8 mouse cellular contexts compared by ENCODE assay signal in genomic region chr16:16896015-16896381, GRCm38 (mm10). TPM values are rescaled to one million over a fixed set of nuclear protein-coding genes. Genes with fewer than 3 reads are reported as not detected.
A peak's percentile ranks its signal among the peaks of the same experiment; 100 is the strongest.
DNase-seq lines count a peak whose midpoint lies in the region; ATAC-seq and TF ChIP-seq lines count a peak whose summit lies in the region.

No protein-coding gene starts in this region.

- peak; percentile 4; the same call in 1 of the 2 replicates for ATAC-seq in heart, embryonic 12.5 days (ENCODE audit: insufficient number of reproducible peaks, low FRiP score)
- no peak; the same call in 1 of the 2 replicates for ATAC-seq in hindbrain, embryonic 11.5 days (ENCODE audit: low FRiP score)
- no peak for ATAC-seq in midbrain, embryonic 11.5 days (ENCODE audit: low FRiP score)

- H3K27ac ChIP-seq in heart, embryonic 12.5 days (ENCODE audit: poor library complexity, severe bottlenecking): no peak overlapping the region
- H3K27ac ChIP-seq in ES-E14 (ENCODE audit: insufficient read depth, low read depth, low read length, poor library complexity, severe bottlenecking): peak overlapping the region; percentile 31; the same call in 1 of the 2 replicates
- H3K27ac ChIP-seq in hindbrain, embryonic 11.5 days (ENCODE audit: low read depth, low read length): 0 out of 2 replicates have a peak overlapping the region, but pooled peaks have one; percentile 27
- H3K27ac ChIP-seq in midbrain, embryonic 11.5 days (ENCODE audit: low read depth, low read length): no peak overlapping the region

- H3K9me3 ChIP-seq in heart, embryonic 12.5 days (replicated peaks): no peaks in the 10 kb centered on the region
- no peaks in the 10 kb centered on the region for H3K9me3 ChIP-seq in ES-E14 (ENCODE audit: control insufficient read depth, insufficient read depth, low read depth, low read length)
- no peaks in the 10 kb centered on the region for H3K9me3 ChIP-seq in hindbrain, embryonic 11.5 days (ENCODE audit: control insufficient read depth, low read length)
- H3K9me3 ChIP-seq in midbrain, embryonic 11.5 days (ENCODE audit: control insufficient read depth, low read length): no peaks in the 10 kb centered on the region

- H3K9ac ChIP-seq in heart, embryonic 12.5 days: no peak overlapping the region
- H3K9ac ChIP-seq in ES-E14 (ENCODE audit: insufficient read depth, low read depth, low read length, poor library complexity, severe bottlenecking): no peak overlapping the region
- H3K9ac ChIP-seq in hindbrain, embryonic 11.5 days (ENCODE audit: low read depth, low read length): no peak overlapping the region
- H3K9ac ChIP-seq in midbrain, embryonic 11.5 days (ENCODE audit: low read length): peak overlapping the region; percentile 75; the same call in 1 of the 2 replicates

- intact Hi-C loops in heart, postnatal 14 days (cut with DNase I): loop anchor here (1.0 kb wide), 1 partner anchor 16 kb away; no protein-coding TSS in a partner anchor

- peaks cover 9% of the 10 kb centered on the region for H3K4me1 ChIP-seq in heart, embryonic 12.5 days (replicated peaks)
- peaks cover 0 to 8% of the 10 kb centered on the region in 2 experiments; a peak in 2 of 4 replicates for H3K4me1 ChIP-seq in ES-E14 (ENCODE audit: control insufficient read depth in 2 of 2, insufficient read depth in 2 of 2, low read length in 2 of 2, poor library complexity in 1 of 2)
- H3K4me1 ChIP-seq in hindbrain, embryonic 11.5 days (replicated peaks; ENCODE audit: control insufficient read depth, insufficient read depth, low read length): no peaks in the 10 kb centered on the region
- H3K4me1 ChIP-seq in midbrain, embryonic 11.5 days (ENCODE audit: control insufficient read depth, insufficient read depth, low read length): peaks cover 10% of the 10 kb centered on the region

- no peak for DNase-seq in heart, postnatal 14 days
- no peak for DNase-seq in ES-E14 (ENCODE audit: low read depth, low spot score)
- DNase-seq in hindbrain, embryonic 11.5 days (ENCODE audit: low spot score): no peak
- DNase-seq in midbrain, embryonic 11.5 days (ENCODE audit: low spot score, missing footprints): peak; percentile 83
- DNase-seq in layer of hippocampus, postnatal 36 days: no peak
- no peak for DNase-seq in thymus, adult 18-20 months
- no peak for DNase-seq in kidney, adult 11 months

- in situ Hi-C loops in ES-E14 (cut with MboI; ENCODE audit: low sequenced_read_pairs in 2 of 2, unreplicated experiment in 2 of 2): no loop called here

- H3K4me3 ChIP-seq in heart, embryonic 12.5 days: 0 out of 2 replicates have a peak overlapping the region, but pooled peaks have one; percentile 64
- H3K4me3 ChIP-seq in ES-E14 (ENCODE audit: insufficient read depth in 1 of 2, low read depth in 1 of 2, low read length in 2 of 2, poor library complexity in 1 of 2, severe bottlenecking in 1 of 2): no peak overlapping the region
- no peak overlapping the region; the same call in 1 of the 2 replicates for H3K4me3 ChIP-seq in hindbrain, embryonic 11.5 days (ENCODE audit: low read depth, low read length)
- peak overlapping the region; percentile 63; the same call in 1 of the 2 replicates for H3K4me3 ChIP-seq in midbrain, embryonic 11.5 days (ENCODE audit: low read depth, low read length)

- H3K36me3 ChIP-seq in heart, embryonic 12.5 days: peaks cover 39% of the 10 kb centered on the region
- H3K36me3 ChIP-seq in ES-E14 (ENCODE audit: control insufficient read depth, insufficient read depth, low read length, poor library complexity, severe bottlenecking): peaks cover 32% of the 10 kb centered on the region
- peaks cover 3% of the 10 kb centered on the region; the same call in 1 of the 2 replicates for H3K36me3 ChIP-seq in hindbrain, embryonic 11.5 days (ENCODE audit: control insufficient read depth, insufficient read depth, low read length)
- H3K36me3 ChIP-seq in midbrain, embryonic 11.5 days (ENCODE audit: control insufficient read depth, insufficient read depth, low read length): peaks cover 3% of the 10 kb centered on the region

- H3K4me2 ChIP-seq in heart, embryonic 12.5 days: peak overlapping the region; percentile 85
- H3K4me2 ChIP-seq in hindbrain, embryonic 11.5 days (replicated peaks; ENCODE audit: low read depth, low read length): no peak overlapping the region
- H3K4me2 ChIP-seq in midbrain, embryonic 11.5 days: no peak overlapping the region

- WGBS in heart, embryonic 12.5 days: 22% methylated on average over 4 of the region's 4 CpGs
- WGBS in hindbrain, embryonic 11.5 days: 32% methylated on average over 4 of the region's 4 CpGs
- WGBS in midbrain, embryonic 11.5 days: 27% methylated on average over 4 of the region's 4 CpGs

- H3K27me3 ChIP-seq in heart, embryonic 12.5 days (replicated peaks): no peaks in the 10 kb centered on the region
- H3K27me3 ChIP-seq in hindbrain, embryonic 11.5 days (ENCODE audit: control insufficient read depth, insufficient read depth, low read length): no peaks in the 10 kb centered on the region
- no peaks in the 10 kb centered on the region for H3K27me3 ChIP-seq in midbrain, embryonic 11.5 days (ENCODE audit: control insufficient read depth, insufficient read depth, low read length)

TF ChIP-seq in ES-E14, 5 proteins besides CTCF, POLR2A, EP300 and RAD21:
- TF ChIP-seq ZC3H11A (IDR thresholded peaks at IDR 0.05; ENCODE audit: borderline replicate concordance, low read depth, low read length) (no peak), MAFK (IDR thresholded peaks at IDR 0.05; ENCODE audit: insufficient read depth, low read depth, low read length) (no peak), HCFC1 (IDR thresholded peaks at IDR 0.05; ENCODE audit: borderline replicate concordance, insufficient read depth, low read length) (no peak), ZNF384 (IDR thresholded peaks at IDR 0.05; ENCODE audit: low read depth, low read length) (no peak)
TF ChIP-seq in ES-E14: peak in this region for 0.

RNA-seq across cellular contexts. Expression of gene Ppm1f, which starts 0.3 kb away (rescaled TPM):
- 36.1 and 37.6 TPM in 2 replicates for polyA plus RNA-seq in heart, embryonic 12.5 days (2016; fragmentation: Nextera tagmentation; extraction: Ambion mirVana)
- total RNA-seq in heart, postnatal 14 days (2021): 10 to 100 TPM; 33.4 to 35.7 TPM
- 32.8 and 38.2 TPM in 2 replicates for total RNA-seq in ES-E14 (2012; rRNA removed)
- polyA plus RNA-seq in hindbrain, embryonic 11.5 days (2014; fragmentation: Nextera tagmentation; extraction: Ambion mirVana): 10.9 and 17.6 TPM in 2 replicates
- 16.9 TPM in 2 replicates for polyA plus RNA-seq in midbrain, embryonic 11.5 days (2014; fragmentation: Nextera tagmentation; extraction: Ambion mirVana)
- total RNA-seq in layer of hippocampus, postnatal 36 days (2021): 10 to 100 TPM; 47.0 to 49.5 TPM

RNA-seq across cellular contexts. Expression of gene Vpreb1, which starts 25.4 kb away (rescaled TPM):
- polyA plus RNA-seq in heart, embryonic 12.5 days (2016; fragmentation: Nextera tagmentation; extraction: Ambion mirVana): 0.70 and 1.1 TPM in 2 replicates
- under 1 TPM in 1 of 2 experiments, not detected in 1; 0.41 TPM for total RNA-seq in heart, postnatal 14 days (2021)
- total RNA-seq in ES-E14 (2012; rRNA removed): 4.0 and 7.0 TPM in 2 replicates
- polyA plus RNA-seq in hindbrain, embryonic 11.5 days (2014; fragmentation: Nextera tagmentation; extraction: Ambion mirVana): 1.1 and 2.2 TPM in 2 replicates
- 0.96 and 1.5 TPM in 2 replicates for polyA plus RNA-seq in midbrain, embryonic 11.5 days (2014; fragmentation: Nextera tagmentation; extraction: Ambion mirVana)
- 1 to 10 TPM in 1 of 2 experiments, not detected in 1; 1.5 TPM for total RNA-seq in layer of hippocampus, postnatal 36 days (2021)

RNA-seq across cellular contexts. Expression of gene Top3b, which starts 25.5 kb away (rescaled TPM):
- 44.3 and 49.4 TPM in 2 replicates for polyA plus RNA-seq in heart, embryonic 12.5 days (2016; fragmentation: Nextera tagmentation; extraction: Ambion mirVana)
- total RNA-seq in heart, postnatal 14 days (2021): 10 to 100 TPM; 36.8 TPM
- 140 and 194 TPM in 2 replicates for total RNA-seq in ES-E14 (2012; rRNA removed)
- 56.9 and 57.9 TPM in 2 replicates for polyA plus RNA-seq in hindbrain, embryonic 11.5 days (2014; fragmentation: Nextera tagmentation; extraction: Ambion mirVana)
- 50.0 and 56.7 TPM in 2 replicates for polyA plus RNA-seq in midbrain, embryonic 11.5 days (2014; fragmentation: Nextera tagmentation; extraction: Ambion mirVana)
- 10 to 100 TPM; 56.6 to 71.4 TPM for total RNA-seq in layer of hippocampus, postnatal 36 days (2021)

RNA-seq across cellular contexts. Expression of gene Igll1, which starts 32.2 kb away (rescaled TPM):
- 0.15 TPM in 1 of 2 replicates, not detected in the other for polyA plus RNA-seq in heart, embryonic 12.5 days (2016; fragmentation: Nextera tagmentation; extraction: Ambion mirVana)
- not detected for total RNA-seq in heart, postnatal 14 days (2021)
- total RNA-seq in ES-E14 (2012; rRNA removed): 1.5 and 2.4 TPM in 2 replicates
- not detected in 2 replicates for polyA plus RNA-seq in hindbrain, embryonic 11.5 days (2014; fragmentation: Nextera tagmentation; extraction: Ambion mirVana)
- not detected in 2 replicates for polyA plus RNA-seq in midbrain, embryonic 11.5 days (2014; fragmentation: Nextera tagmentation; extraction: Ambion mirVana)
- not detected for total RNA-seq in layer of hippocampus, postnatal 36 days (2021)

Comparison
In these comparisons a context has a peak if more than half of its experiments do, and no peak if none do; other contexts are left out.
1. H3K27ac ChIP-seq: peak in ES-E14 (single experiment) and hindbrain, embryonic 11.5 days (single experiment); none in heart, embryonic 12.5 days (single experiment) and midbrain, embryonic 11.5 days (single experiment).
2. H3K4me3 ChIP-seq: peak in heart, embryonic 12.5 days (single experiment) and midbrain, embryonic 11.5 days (single experiment); none in ES-E14 (0 of 2) and hindbrain, embryonic 11.5 days (single experiment).